Mouse (Mus musculus) midbrain, embryonic 15.5 days (tissue): ENCODE measurements around the gene Spry1. TPM values are rescaled to one million over a fixed set of nuclear protein-coding genes. Genes with fewer than 3 reads are reported as not detected.

Experiments used
- ATAC-seq: fragments of 200-750 bp; cut with Nextera tagmentation; replicated peaks from 2 replicates; pipeline ENCODE4 v1.8.0; 2017; ENCODE audit warnings: moderate TSS enrichment
- H3K27ac ChIP-seq: fragments of 300-500 bp; sonication (generic); 2 replicates; pipeline ENCODE4 v1.5.1; 2015; ENCODE audit warnings: mild to moderate bottlenecking, inconsistent platforms
- H3K27me3 ChIP-seq: fragments of 300-500 bp; sonication (generic); replicated peaks from 2 replicates; pipeline ENCODE4 v1.6.1; 2015; ENCODE audit warnings: inconsistent platforms
- H3K36me3 ChIP-seq: fragments of 300-500 bp; sonication (generic); replicated peaks from 2 replicates; pipeline ENCODE4 v1.6.1; 2015; ENCODE audit warnings: inconsistent platforms
- H3K4me1 ChIP-seq: fragments of 300-500 bp; sonication (generic); 2 replicates; pipeline ENCODE4 v1.6.1; 2015; ENCODE audit warnings: inconsistent platforms
- H3K4me2 ChIP-seq: fragments of 300-500 bp; sonication (generic); 2 replicates; pipeline ENCODE4 v1.6.1; 2015; ENCODE audit warnings: inconsistent platforms, mild to moderate bottlenecking, moderate library complexity
- H3K4me3 ChIP-seq: fragments of 300-500 bp; sonication (generic); 2 replicates; pipeline ENCODE4 v1.5.1; 2015; ENCODE audit warnings: mild to moderate bottlenecking, inconsistent platforms
- H3K9ac ChIP-seq: fragments of 300-500 bp; sonication (generic); 2 replicates; pipeline ENCODE4 v1.6.1; 2015; ENCODE audit warnings: mild to moderate bottlenecking, inconsistent platforms
- H3K9me3 ChIP-seq: fragments of 300-500 bp; sonication (generic); 2 replicates; pipeline ENCODE4 v1.6.1; 2016; ENCODE audit warnings: inconsistent platforms
- WGBS: fragments of 180-500 bp; shearing (Covaris S2); methylation state at CpG from one replicate; pipeline ENCODE4 v1.1.7; 2015; ENCODE audit warnings: mixed read lengths; 5-methylcytosine and 5-hydroxymethylcytosine counted together
- polyA plus RNA-seq: library from polyadenylated mRNA; unstranded; fragments of >200 nt; fragmentation: Nextera tagmentation; extraction: Ambion mirVana; gene quantifications from 2 replicates; pipeline ENCODE4 v1.2.1, GENCODE M21; 2015

Spry1 gene
- polyA plus RNA-seq, 1 experiment from 2014 or later, result 7.9 TPM

DNA sequence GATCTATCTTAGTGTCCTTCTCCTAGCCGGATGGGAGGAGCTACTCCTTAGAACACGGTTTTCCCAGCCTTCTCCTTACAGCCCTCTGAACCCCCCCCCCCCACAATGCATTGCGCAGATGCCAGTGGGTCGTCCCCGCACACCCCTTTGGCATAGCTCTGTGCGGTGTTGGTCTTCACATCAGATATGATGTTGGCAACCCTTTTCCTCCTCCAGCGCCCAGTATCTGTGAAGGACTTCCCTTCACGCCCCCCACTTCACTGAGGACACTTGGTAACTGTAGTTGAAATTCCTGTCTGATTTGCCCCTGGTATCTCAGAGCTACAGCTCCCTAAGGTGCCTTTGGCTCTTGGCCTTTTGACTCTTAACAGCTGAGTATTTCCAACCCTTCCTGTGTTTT, 4.2 kb downstream of the Spry1 start:
- H3K4me3 ChIP-seq, result no peak overlapping the region
- WGBS, result 62% methylated on average over 8 of the region's 8 CpGs

DNA sequence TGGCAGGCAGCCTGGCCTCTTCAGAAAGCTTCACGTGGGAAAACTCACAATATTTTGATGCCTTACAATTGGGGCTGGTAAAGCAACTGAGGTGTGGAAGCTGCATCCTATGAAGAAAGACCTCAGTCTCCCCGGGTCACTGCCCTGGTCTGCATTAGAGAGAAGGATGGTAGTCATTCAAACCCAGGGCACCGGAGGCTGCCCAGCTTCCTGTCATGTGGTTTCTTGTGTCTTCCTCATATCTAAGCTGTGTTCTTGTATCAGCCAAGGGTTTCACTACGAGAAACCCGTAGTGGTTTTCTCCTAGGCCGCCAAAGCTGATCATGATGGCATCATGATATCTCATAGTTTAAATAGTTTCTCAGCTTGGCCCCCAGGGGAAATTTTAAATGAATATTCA, 5.3 kb downstream of the Spry1 start:
- Histone ChIP-seq H3K36me3 (no peaks in the 10 kb centered on the region), H3K27me3 (0 out of 2 replicates have a peak, but pooled peaks cover 7% of the 10 kb centered on the region), H3K4me1 (peaks cover 23% of the 10 kb centered on the region), H3K4me3 (no peak overlapping the region), H3K27ac (no peak overlapping the region), H3K9ac (no peak overlapping the region), H3K9me3 (no peaks in the 10 kb centered on the region), H3K4me2 (no peak overlapping the region)
- ATAC-seq, result no peak
- 72% methylated on average over 6 of the region's 6 CpGs for WGBS

More for the DNA sequence above, 4.2 kb downstream of the Spry1 start:
- ATAC-seq, result no peak
- no peaks in the 10 kb centered on the region for H3K9me3 ChIP-seq
- peaks cover 23% of the 10 kb centered on the region for H3K4me1 ChIP-seq
- H3K4me2 ChIP-seq, result peak overlapping the region; percentile 93
- H3K36me3 ChIP-seq, result no peaks in the 10 kb centered on the region
- no peak overlapping the region for H3K9ac ChIP-seq
- no peak overlapping the region for H3K27ac ChIP-seq
- 0 out of 2 replicates have a peak, but pooled peaks cover 7% of the 10 kb centered on the region for H3K27me3 ChIP-seq

DNA sequence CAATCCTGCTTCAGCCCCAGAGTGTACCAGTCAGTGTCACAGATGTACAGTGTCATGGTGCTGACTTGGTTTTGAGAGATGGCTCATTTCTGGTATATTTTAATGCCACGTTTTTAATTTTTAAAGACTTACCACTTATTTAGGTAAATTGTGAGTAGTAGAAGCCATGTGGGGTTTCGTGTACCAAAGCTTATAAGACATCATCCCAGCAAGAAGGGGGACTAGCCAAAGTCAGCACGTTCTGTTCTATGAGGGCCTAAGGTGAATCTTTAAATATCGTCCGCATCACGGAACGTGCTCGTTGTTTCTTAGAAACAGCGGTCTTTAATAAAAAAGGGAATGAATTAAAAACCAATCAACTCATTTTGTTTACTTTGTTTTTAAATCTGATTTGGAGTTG, 6.5 kb downstream of the Spry1 start:
- ATAC-seq, result no peak
- no peak overlapping the region for H3K4me2 ChIP-seq
- no peak overlapping the region for H3K4me3 ChIP-seq
- no peak overlapping the region for H3K27ac ChIP-seq
- no peaks in the 10 kb centered on the region for H3K9me3 ChIP-seq
- H3K36me3 ChIP-seq, result no peaks in the 10 kb centered on the region
- 85% methylated on average over 9 of the region's 9 CpGs for WGBS
- H3K9ac ChIP-seq, result no peak overlapping the region
- 0 out of 2 replicates have a peak, but pooled peaks cover 7% of the 10 kb centered on the region for H3K27me3 ChIP-seq
- H3K4me1 ChIP-seq, result peaks cover 20% of the 10 kb centered on the region

DNA sequence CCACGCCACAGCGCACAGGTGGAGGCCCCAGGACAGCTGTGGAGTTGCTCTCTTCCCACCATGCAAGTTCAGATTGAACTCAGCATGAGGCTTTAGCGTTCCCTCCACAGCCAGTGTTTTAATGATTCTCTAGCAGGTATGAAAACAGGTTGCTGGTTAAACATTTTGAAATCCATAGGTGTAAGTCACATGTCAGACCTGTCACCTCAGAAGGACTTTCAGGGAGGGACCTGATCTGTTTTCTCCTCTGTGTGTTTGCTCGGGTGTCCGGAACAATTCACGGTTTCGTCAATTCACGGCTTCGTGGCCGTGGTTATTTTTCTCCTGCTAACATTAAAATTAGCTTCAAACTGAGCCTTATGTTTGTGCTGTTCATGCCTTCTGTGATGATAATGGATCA, 7.5 kb downstream of the Spry1 start:
- Histone ChIP-seq H3K36me3 (no peaks in the 10 kb centered on the region), H3K27ac (no peak overlapping the region), H3K27me3 (0 out of 2 replicates have a peak, but pooled peaks cover 7% of the 10 kb centered on the region), H3K4me3 (no peak overlapping the region), H3K4me2 (no peak overlapping the region), H3K9me3 (no peaks in the 10 kb centered on the region), H3K9ac (no peak overlapping the region), H3K4me1 (peaks cover 11% of the 10 kb centered on the region; the same call in 1 of the 2 replicates)
- WGBS, result 70% methylated on average over 10 of the region's 10 CpGs
- no peak for ATAC-seq

DNA sequence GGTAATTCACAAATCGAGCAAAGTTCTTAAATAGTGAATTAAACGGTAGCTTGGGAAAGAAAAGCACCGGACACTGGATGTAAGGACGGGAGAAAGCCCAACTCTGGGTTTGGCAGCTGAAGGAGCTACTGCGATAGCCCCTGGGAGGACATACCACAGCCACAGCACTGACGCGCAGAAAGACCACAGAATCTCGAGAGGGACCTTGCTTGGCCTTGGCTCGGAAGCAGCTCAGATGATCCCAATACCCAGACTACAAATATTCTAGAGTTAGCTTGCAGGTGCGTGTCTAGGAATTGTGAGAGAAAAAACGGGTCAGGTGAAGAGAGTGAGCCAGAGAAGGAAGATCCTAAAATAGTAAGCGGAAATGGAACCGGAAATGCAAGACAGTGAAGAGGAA, 8.5 kb downstream of the Spry1 start:
- no peak overlapping the region for H3K4me3 ChIP-seq
- no peak overlapping the region for H3K9ac ChIP-seq
- no peaks in the 10 kb centered on the region for H3K36me3 ChIP-seq
- 0 out of 2 replicates have a peak, but pooled peaks cover under 1% of the 10 kb centered on the region for H3K27me3 ChIP-seq
- no peaks in the 10 kb centered on the region for H3K9me3 ChIP-seq
- H3K27ac ChIP-seq, result no peak overlapping the region
- 0 out of 2 replicates have a peak, but pooled peaks cover under 1% of the 10 kb centered on the region for H3K4me1 ChIP-seq
- ATAC-seq, result no peak
- H3K4me2 ChIP-seq, result no peak overlapping the region
- 79% methylated on average over 13 of the region's 13 CpGs for WGBS

DNA sequence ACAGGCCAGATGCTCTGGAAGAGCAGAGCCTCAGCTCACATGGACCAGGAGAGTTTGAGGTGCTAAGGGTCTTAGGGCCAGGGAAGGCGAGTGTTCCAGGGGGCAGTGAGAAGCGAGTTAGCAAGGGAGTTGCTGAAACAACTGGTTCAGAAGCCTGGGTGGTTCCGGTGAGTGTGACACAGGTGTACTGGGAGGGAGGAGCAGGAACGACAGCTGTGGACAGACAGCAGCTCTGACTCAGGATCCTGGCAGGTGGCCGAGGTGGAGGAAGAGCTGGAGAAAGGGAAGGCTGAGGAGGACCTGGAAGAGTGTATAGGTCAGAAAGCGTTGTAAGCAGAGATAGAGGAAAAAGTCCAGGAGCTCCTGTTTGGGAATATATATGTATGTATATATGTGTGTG, 9.5 kb downstream of the Spry1 start:
- no peaks in the 10 kb centered on the region for H3K9me3 ChIP-seq
- H3K27me3 ChIP-seq, result 0 out of 2 replicates have a peak, but pooled peaks cover 4% of the 10 kb centered on the region
- H3K36me3 ChIP-seq, result no peaks in the 10 kb centered on the region
- no peak for ATAC-seq
- 79% methylated on average over 6 of the region's 6 CpGs for WGBS
- H3K4me2 ChIP-seq, result no peak overlapping the region
- H3K9ac ChIP-seq, result no peak overlapping the region
- no peak overlapping the region for H3K27ac ChIP-seq
- peaks cover 4% of the 10 kb centered on the region for H3K4me1 ChIP-seq
- H3K4me3 ChIP-seq, result no peak overlapping the region

DNA sequence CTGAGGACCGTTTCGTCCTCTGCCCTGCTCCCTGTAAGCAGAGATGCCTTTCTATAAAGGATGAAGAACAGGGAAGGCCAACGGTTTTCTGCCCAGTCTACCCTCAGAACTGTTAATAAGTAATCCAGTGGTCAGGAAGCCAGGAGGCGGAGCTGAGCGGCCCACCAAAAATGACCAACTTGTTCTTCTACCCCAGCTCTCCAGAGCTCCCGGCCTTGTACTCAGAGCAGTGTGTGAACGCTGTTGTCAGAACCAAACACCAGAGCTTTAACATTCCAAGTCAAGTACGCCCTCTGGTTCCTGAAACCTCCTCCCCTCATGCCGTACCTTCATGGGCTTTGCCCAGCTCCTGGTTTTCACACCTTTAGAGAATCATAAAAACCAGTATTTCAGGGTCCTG, 12.8 kb downstream of the Spry1 start:
- peaks cover 12% of the 10 kb centered on the region; the same call in 1 of the 2 replicates for H3K27me3 ChIP-seq
- H3K36me3 ChIP-seq, result no peaks in the 10 kb centered on the region
- ATAC-seq, result no peak
- no peak overlapping the region for H3K27ac ChIP-seq
- H3K4me3 ChIP-seq, result no peak overlapping the region
- H3K4me2 ChIP-seq, result no peak overlapping the region
- H3K4me1 ChIP-seq, result peaks cover 15% of the 10 kb centered on the region
- no peak overlapping the region for H3K9ac ChIP-seq
- 91% methylated on average over 9 of the region's 9 CpGs for WGBS
- no peaks in the 10 kb centered on the region for H3K9me3 ChIP-seq

DNA sequence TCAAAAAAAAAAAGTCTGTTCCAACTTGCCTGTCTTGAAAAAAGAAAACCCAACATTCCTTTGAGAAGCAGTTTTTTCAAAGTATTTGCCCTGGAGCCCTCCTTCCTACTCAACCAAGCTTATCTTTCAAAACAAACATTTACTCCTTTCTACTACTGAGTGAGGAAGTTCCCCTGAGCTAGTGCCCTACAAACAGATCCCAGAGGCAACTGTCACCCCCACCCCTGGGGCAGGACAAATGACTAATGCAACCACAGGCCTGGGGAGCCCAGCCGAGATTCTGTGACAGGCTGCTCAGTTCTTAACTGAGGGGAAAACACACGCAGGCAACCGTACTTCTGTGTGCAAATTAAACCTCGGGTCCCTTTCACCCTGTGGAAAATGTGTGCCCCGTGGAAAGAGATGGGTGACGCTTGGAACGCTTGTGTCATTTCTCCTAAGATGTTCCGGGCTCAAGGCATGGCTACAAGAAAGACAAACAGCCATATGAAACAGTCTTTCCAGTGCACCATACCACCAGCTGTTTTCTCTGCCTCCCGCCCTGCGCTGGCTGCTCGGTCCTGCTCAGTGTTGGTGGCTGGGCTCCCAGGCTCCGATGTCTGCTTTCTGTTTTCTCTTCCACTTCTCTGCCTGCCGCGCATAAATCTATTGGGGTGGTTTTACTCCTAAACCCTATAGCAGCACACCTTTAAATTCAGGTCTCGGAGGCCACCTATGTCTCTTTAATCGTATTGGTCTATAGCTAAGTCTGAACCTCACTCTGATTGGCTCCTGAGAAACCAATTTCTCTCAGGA, 14.4 kb downstream of the Spry1 start:
- peak overlapping the region; percentile 49 for H3K4me2 ChIP-seq
- peaks cover 15% of the 10 kb centered on the region for H3K4me1 ChIP-seq
- no peaks in the 10 kb centered on the region for H3K9me3 ChIP-seq
- no peaks in the 10 kb centered on the region for H3K36me3 ChIP-seq
- ATAC-seq, result peak; percentile 19; the same call in 1 of the 2 replicates
- peak overlapping the region; percentile 28 for H3K4me3 ChIP-seq
- H3K9ac ChIP-seq, result no peak overlapping the region
- peaks cover 12% of the 10 kb centered on the region; the same call in 1 of the 2 replicates for H3K27me3 ChIP-seq
- 14% methylated on average over 16 of the region's 16 CpGs for WGBS
- no peak overlapping the region for H3K27ac ChIP-seq

DNA sequence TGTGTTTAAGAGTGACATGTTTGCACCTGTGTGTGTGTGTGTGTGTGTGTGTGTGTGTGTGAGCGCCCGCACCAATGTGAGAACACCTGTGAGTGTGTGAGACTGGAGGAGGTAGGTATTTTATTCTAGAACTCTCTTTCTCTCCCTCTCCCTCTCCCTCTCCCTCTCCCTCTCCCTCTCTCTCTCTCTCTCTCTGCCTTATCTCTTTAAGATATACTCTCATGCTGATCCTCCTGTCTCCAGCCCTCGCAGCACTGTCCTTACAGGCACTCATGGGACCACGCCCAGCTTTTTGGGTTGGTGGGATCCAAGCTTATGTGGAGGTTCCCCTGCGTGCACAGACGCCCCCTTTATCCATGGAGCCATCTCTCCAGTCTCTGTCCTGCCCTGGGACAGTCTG, 15.0 kb downstream of the Spry1 start:
- no peaks in the 10 kb centered on the region for H3K9me3 ChIP-seq
- 74% methylated on average over 6 of the region's 6 CpGs for WGBS
- H3K9ac ChIP-seq, result no peak overlapping the region
- peaks cover 15% of the 10 kb centered on the region for H3K4me1 ChIP-seq
- no peaks in the 10 kb centered on the region for H3K36me3 ChIP-seq
- H3K4me3 ChIP-seq, result no peak overlapping the region
- H3K27me3 ChIP-seq, result peaks cover 12% of the 10 kb centered on the region; the same call in 1 of the 2 replicates
- H3K4me2 ChIP-seq, result peak overlapping the region; percentile 49; the same call in 1 of the 2 replicates
- ATAC-seq, result no peak
- no peak overlapping the region for H3K27ac ChIP-seq

DNA sequence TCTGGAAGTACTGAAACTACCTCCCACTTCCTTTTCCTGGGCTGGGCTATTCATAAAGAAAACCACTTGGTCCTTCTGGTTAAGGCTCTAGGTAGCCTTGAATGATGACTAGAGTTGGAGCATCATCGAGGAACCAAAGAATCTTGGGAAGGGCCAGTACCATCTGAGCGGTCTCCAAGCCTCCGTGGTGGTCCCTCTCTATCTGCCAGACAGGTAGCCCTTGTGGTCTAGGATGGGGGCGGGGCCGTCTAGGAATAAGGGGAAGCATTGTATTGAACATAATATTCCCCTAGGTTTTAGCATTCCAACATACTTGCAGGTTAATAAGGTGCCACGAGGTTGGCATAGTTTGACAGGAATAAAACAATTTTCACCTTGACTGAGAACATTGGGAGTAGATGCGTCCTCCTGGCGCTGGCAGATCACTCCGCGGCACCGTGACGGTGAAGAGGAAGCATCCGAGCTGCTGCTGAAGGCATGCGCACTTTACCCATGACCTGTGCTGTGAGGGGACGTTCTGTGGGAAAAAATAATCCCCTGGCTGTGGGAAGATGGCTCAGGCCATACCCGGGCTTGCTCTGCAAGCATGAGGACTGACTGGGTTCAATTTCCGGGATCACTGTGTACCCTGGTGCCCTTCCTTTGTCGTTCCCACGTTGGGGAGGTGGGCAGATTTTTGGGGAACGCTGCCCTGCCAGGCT, 16.3 kb downstream of the Spry1 start:
- Histone ChIP-seq H3K27me3 (peaks cover 12% of the 10 kb centered on the region), H3K4me1 (peaks cover 15% of the 10 kb centered on the region), H3K9me3 (no peaks in the 10 kb centered on the region), H3K4me3 (peak overlapping the region; percentile 26), H3K9ac (peak overlapping the region; percentile 19; the same call in 1 of the 2 replicates), H3K4me2 (peak overlapping the region; percentile 47), H3K36me3 (no peaks in the 10 kb centered on the region), H3K27ac (no peak overlapping the region)
- whole genome bisulfite sequencing, result 22% methylated on average over 20 of the region's 20 CpGs
- peak; percentile 80 for ATAC-seq

DNA sequence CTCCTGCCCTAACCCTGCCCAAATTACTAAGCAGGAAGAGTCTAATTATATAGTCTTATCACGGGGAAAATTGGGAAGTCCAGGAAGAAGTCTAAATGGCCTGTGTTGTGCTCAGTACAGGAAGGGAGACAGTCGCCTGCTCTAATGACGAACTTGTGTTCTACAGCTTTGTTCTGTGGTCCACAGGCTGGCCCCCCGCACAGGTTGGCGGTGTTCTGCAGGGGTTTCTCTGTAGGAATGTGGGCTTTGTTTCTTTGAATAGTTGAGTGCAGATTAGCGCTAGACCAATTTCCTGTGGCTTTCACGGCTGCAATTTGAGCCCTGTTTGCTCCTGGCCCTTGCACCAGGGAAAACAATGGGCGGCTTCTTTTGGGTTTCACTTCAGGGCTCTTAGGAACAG, 17.3 kb downstream of the Spry1 start:
- Histone ChIP-seq H3K4me1 (peaks cover 15% of the 10 kb centered on the region), H3K27me3 (peaks cover 12% of the 10 kb centered on the region), H3K9ac (no peak overlapping the region), H3K27ac (no peak overlapping the region), H3K9me3 (no peaks in the 10 kb centered on the region), H3K4me2 (peak overlapping the region; percentile 29), H3K36me3 (no peaks in the 10 kb centered on the region), H3K4me3 (no peak overlapping the region)
- 0 out of 2 replicates have a peak, but pooled peaks have one; percentile 17 for ATAC-seq
- WGBS, result 8% methylated on average over 8 of the region's 8 CpGs

DNA sequence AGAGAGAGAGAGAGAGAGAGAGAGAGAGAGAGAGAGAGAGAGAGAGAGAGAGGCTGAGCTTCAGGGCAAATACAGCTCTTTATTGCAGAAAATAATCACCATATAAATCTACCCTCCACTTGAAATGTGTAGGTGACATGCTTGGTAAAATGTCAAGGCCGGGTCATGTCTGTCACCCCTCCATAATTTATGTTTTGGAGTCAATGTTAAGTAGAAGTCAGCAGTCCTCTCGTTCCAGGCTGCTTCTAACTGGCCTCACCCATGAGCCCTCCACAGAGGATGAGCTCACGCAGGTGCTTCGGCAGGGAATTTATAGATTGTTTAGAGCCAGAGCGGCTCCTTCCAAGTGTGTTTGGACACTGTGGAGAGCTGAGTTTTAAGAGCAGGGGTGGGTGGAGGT, 18.4 kb downstream of the Spry1 start:
- no peak for ATAC-seq
- H3K9ac ChIP-seq, result no peak overlapping the region
- no peak overlapping the region for H3K4me3 ChIP-seq
- H3K36me3 ChIP-seq, result no peaks in the 10 kb centered on the region
- WGBS, result 58% methylated on average over 5 of the region's 5 CpGs
- no peak overlapping the region for H3K27ac ChIP-seq
- no peaks in the 10 kb centered on the region for H3K9me3 ChIP-seq
- H3K4me1 ChIP-seq, result peaks cover 15% of the 10 kb centered on the region
- H3K4me2 ChIP-seq, result no peak overlapping the region
- peaks cover 12% of the 10 kb centered on the region for H3K27me3 ChIP-seq
